Mouse (Mus musculus): ENCODE results near the gene Cenpe. TPM values are rescaled to one million over a fixed set of nuclear protein-coding genes. Genes with fewer than 3 reads are reported as not detected.

Gene Cenpe
- total RNA-seq, 2 experiments from 2014 or later, result 56.6 to 57.9 TPM

GRCm38 (mm10) chr3:135280669-135281415, 68.5 kb downstream of the Cenpe start, which contains the start of gene Bdh2:
Gene Bdh2 (plus strand): TSS chr3:135281221.
- peak; percentile 95 for ATAC-seq (replicated peaks; ENCODE audit: poor library complexity)

- no peak for ATAC-seq (replicated peaks; ENCODE audit: poor library complexity)
Measured at GRCm38 (mm10) chr3:135281701-135282100, 69.4 kb downstream of the Cenpe start.

DNA sequence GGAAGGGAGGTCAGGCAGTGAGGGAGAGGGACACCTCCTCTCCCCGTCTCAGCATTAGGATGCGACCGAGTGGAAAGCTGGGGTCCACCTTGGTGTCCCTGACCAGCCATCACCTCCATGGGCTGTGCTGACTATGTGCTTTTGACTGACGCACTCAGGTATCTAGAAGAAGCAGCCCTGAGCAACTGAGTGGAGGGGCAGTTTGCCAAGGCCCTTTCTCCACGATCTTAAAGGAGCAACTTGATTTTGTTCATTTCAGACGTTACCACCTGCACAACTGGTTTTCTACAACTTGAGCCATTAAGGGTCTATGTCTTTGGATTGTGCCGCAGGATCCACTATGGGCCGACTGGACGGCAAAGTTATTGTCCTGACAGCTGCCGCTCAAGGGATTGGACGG, 72.9 kb downstream of the Cenpe start:
- no peak for ATAC-seq (replicated peaks; ENCODE audit: poor library complexity)

GRCm38 (mm10) chr3:135285807-135286206, 73.5 kb downstream of the Cenpe start:
- ATAC-seq (replicated peaks; ENCODE audit: poor library complexity), result no peak

- ATAC-seq (replicated peaks; ENCODE audit: poor library complexity), result no peak
Measured at GRCm38 (mm10) chr3:135288138-135288750, 75.9 kb downstream of the Cenpe start.

- no peak for ATAC-seq (replicated peaks; ENCODE audit: poor library complexity)
Measured at GRCm38 (mm10) chr3:135289148-135289547, 76.8 kb downstream of the Cenpe start.

DNA sequence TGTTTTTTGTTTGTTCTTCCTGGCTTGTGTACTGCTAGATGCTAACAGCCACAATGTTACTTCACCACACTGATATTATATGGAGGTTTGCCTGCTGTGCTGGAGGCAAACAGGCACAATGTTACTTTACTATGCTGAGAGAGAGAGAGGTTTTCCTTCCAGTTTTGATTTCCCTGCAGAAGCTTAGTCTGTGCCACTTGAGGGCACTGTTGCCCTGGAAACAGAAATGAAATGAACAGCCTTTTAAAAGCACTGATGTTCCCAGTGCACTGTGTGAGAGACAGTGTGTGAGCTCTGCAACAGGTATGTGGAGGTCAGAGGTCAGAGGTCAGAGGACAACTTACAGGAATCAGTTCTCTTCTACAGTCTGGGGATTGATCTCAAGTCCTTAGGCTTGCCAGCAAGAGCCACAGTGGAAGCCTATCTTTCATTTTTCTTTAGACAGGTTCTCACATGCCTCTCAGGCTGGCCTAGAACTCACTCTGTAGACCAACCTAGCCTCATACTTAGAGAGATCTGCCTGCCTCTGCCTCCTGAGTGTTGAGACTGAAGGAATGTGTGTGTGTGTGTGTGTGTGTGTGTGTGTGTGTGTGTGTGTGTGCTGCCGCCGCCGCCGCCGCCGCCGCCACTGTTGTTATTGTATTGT, 78.0 kb downstream of the Cenpe start:
- ATAC-seq (replicated peaks; ENCODE audit: poor library complexity), result peak; percentile 93

DNA sequence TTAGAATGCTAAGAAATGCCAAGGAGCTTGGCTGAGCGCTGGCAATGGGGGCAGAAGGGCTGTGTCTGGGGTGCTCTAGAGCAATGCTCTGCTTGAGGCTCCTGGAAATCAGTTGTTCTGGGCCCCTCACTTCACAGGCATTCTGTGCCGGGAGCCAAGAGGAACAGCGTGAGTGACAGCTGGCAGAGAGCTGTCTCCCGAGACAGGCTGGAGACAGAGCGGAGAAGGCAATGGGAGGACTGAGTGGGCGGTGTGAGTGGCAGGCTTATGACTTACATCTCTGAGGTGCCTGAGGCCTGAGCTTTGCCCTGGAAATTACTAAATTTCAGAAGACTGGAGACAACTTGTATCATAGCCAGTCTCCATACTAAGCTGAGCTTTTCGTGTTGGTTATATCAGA, 81.4 kb downstream of the Cenpe start:
- ATAC-seq (replicated peaks; ENCODE audit: poor library complexity), result no peak

DNA sequence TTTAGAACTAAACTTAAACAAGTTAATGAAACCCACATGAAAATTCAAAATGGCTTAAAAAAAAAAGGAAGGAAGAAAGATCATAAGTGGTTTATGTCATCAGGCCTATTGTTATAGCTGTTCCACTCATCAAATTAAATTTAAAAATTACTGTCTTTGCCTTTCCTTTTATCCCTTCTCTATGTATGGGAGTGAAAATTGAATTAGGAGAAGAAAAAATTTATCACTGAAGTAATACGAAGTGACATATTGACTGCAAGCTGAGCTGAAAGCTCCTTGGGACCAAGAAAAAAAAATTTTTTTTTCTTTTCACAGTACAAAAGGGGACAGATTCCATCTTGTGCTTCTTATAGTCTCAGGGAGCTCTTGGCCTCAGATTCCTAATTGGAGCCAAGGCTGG, 83.2 kb downstream of the Cenpe start:
- no peak for ATAC-seq (replicated peaks; ENCODE audit: poor library complexity)

- ATAC-seq (replicated peaks; ENCODE audit: poor library complexity), result peak; percentile 81
Measured at GRCm38 (mm10) chr3:135298560-135298959, 86.2 kb downstream of the Cenpe start.

DNA sequence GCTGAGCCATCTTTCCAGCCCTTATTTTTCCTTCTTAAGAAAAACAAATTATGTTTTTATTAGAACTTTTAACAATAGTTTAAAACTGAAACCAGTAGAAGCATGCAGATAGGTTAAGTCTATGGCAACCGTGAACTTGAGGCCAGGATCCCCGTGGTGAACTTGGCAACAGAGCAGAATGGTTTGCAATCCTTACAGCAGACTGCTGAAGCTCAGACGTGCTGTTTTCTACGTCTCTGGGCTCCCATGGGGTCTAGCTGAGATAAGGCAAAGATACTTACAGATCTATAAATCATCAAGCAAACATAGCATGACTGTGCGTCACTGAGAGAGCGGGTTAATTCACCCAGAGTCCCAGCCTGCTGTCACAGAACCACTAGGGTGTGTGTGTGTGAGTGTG, 87.7 kb downstream of the Cenpe start:
- ATAC-seq (replicated peaks; ENCODE audit: poor library complexity), result peak; percentile 21; the same call in 1 of the 2 replicates

DNA sequence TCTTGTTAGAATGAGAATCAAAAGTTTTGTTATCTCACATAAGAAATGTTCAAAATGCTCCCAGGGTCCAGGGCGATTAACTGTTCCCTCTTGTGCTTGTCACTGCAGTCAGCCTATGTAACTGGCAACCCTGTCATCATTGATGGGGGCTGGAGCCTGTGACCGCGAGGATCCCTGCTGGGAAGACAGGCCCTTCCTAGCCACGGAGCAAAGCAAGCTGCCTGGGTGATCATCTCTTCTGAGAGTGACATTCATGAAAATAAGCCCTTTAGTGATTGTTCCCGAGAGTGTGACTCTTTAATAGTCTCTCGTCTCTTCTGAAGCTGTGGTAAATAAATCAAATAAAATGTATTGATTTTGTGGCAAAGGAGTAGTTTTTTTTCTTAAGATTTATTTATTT, 91.7 kb downstream of the Cenpe start:
- ATAC-seq (replicated peaks; ENCODE audit: poor library complexity), result no peak

- ATAC-seq (replicated peaks; ENCODE audit: poor library complexity), result no peak
Measured at GRCm38 (mm10) chr3:135304566-135304965, 92.2 kb downstream of the Cenpe start.

DNA sequence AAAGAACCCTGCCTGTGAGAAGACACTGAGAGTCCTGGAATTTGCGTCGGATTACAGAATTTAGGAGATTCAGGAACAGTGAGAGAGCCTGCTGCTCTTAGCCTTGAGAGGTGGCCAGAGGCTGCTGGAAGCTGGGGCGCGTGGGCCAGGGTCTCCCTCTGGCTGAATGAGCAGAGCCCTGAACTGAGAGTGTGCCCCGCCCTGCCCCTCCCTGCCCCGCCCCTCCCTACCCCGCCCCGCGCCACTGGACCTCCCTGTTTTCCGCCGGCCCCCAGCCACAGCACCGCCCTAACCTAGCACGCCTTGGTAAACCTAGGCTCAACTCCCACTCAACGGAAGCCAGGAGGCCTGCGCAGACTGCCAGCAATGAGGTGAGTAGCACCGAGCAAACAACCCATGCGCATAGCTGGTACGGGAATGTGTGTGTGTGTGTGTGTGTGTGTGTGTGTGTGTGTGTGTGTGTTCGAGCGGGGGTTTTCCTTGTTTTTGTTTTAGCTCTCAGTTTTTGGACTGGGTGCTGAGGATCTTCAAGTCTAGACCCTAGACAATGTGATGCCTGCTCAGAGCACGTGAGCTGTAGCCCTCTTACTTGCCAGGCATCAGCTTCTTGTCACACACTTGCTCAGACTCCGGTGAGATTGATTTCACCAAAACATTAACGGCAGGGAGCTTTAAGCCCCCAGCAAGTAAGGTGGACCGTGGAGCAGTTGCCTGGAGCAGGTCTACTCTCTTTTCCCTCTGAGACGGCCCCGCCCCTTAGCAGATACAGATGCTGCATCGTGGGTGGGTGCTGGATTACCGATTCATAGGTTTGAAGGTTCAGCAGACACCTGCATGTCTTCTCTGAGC, 95.3 kb downstream of the Cenpe start, which contains the start of gene Slc9b2:
Gene Slc9b2 (plus strand): TSS at position 290 of the 849 bp plus-strand sequence.
- peak; percentile 98 for ATAC-seq (replicated peaks; ENCODE audit: poor library complexity)

GRCm38 (mm10) chr3:135312916-135313491, 100.7 kb downstream of the Cenpe start:
- ATAC-seq (replicated peaks; ENCODE audit: poor library complexity), result no peak

- no peak for ATAC-seq (replicated peaks; ENCODE audit: poor library complexity)
Measured at GRCm38 (mm10) chr3:135313727-135314126, 101.4 kb downstream of the Cenpe start.

DNA sequence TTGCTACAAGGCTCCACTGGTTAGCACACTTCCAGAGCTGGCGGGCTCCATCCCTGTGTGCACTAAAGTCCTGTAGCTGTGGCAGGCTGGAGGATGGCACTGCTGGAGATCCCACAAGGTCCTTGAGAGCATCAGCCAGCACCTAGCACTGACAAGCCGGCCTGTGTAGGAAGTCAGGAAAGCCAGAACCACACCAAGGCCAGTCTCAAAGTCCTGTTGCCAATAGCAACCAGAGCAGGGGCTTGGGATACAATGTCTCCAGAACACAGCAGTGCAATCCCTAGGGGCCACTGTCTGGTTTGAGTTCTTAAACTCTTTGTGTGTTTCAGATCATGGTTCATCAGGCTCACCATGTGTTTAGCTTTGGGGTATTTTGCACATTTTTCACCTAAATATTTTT, 102.5 kb downstream of the Cenpe start:
- ATAC-seq (replicated peaks; ENCODE audit: poor library complexity), result no peak

DNA sequence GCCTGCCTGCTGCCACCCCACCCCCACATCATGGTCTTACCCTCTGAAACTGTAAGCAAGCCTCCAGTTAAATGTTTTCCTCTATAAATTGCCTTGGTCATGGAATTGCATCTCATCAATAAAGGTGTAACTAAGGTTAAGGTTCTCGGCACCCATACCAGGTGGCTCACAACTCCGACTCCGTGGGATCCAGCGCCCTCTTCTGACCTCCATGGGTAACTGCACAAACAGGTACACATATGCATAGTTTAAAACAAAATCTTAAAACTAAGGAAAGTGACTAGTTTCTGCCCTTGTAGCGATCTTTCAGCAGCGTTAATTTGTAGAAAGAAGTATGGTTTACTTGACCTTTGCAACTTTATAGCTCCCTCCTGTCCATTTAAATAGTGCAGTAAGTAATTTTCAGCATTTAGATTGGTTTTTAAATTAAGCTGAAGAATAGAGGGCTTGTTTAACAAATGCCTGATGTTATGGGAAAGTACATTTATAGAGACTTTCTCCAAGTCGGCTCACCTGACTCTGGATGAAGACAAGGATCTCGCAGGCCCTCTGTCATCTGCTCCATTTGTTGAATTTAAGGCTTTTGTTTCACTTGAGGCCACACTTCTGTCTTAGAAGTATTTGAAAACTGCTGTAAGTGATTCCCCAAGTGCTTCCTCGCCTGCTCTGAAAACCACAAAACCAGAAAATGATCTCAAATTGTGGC, 103.5 kb downstream of the Cenpe start:
- ATAC-seq (replicated peaks; ENCODE audit: poor library complexity), result no peak

DNA sequence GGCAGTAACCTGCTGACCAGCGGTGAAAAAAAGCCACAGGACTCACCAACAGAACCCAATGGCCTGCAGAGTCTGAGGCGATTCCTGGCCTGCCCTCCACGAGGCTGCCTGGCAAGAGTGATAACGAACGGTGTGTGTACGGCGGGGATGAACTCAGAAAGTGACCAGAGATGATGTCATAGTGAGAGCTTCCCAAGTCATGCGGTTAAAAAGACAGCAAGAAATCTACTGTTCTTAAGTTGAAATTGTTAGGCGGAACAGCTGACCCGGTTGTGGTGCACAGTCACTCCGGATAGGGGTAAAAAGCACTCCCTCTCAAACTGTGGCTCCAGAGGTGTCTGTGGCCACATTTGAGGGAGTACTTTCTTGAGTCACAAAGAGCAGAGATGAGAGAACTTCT, 106.0 kb downstream of the Cenpe start:
- no peak for ATAC-seq (replicated peaks; ENCODE audit: poor library complexity)
